Mouse (Mus musculus) T-helper 17 cell (primary cell): Measurements from ENCODE around the gene Gimap4.

ENCODE experiments used
- in situ Hi-C, 2 experiments: fragments of 300-600 bp; cut with MboI, MseI; formaldehyde crosslinking; loops; 1 replicate in 1 of 2; 2 replicates in 1 of 2; pipeline ENCODE4 v1.15.1; 2025; ENCODE audit warnings: high pct_unique_total_duplicates in 2 of 2

Gimap4 gene

DNA sequence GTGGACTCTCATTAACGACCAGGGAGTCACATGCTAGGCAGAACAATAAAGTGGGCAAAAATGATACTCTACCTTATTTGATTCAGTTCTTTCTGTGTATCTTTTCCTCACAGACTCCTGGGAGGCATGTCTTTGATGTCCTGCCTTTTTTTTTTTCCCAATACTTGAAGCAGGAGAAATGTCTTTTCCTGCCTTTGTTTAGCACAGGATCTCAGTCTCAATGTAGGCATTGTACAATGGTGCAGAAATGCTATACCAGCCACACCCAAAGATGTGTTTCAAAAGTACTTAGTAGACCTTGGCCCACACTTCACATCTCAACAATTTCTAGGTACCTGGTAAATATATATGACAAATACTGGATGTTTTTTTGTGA lies 13.2 kb downstream of the Gimap4 start:
- in situ Hi-C loops = no loop called here

GRCm38 (mm10) chr6:48698066-48698856 lies 13.9 kb downstream of the Gimap4 start:
- in situ Hi-C loops = no loop called here

- in situ Hi-C loops = no loop called here
Measured at GRCm38 (mm10) chr6:48698888-48699287, 14.5 kb downstream of the Gimap4 start.

GRCm38 (mm10) chr6:48700251-48701075 lies 16.1 kb downstream of the Gimap4 start:
- in situ Hi-C loops = loop anchor here (5.0 to 25.0 kb wide), 3 partner anchors 53 to 1046 kb away; partner anchors contain the start of gene Gimap8 (in 1 of the 2)

- in situ Hi-C loops = loop anchor here (5.0 to 25.0 kb wide), 3 partner anchors 55 to 1047 kb away; partner anchors contain the start of gene Gimap8 (in 1 of the 2)
Measured at GRCm38 (mm10) chr6:48702146-48702545, 17.8 kb downstream of the Gimap4 start.

DNA sequence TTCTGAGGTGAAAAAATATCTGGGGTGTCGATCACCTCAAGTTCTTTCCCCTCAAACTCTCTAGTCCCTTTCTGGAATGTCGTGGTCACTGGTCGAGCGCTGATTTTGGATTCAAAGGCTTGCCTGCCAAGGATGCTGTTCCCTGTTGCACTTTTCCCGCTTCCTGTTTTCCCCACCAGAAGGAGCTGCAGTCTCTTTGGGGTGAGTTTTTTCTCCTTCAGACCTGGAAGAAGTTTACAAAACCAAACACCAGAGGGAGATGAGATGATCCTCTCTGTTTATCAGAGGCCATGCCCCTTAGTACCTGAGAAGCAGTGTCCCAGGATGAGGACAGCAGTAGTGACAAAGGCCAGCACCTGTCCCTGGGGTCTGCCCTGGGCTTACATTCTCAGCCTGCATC lies 18.3 kb downstream of the Gimap4 start:
- in situ Hi-C loops = loop anchor here (5.0 to 25.0 kb wide), 3 partner anchors 55 to 1048 kb away; partner anchors contain the start of gene Gimap8 (in 1 of the 2)

DNA sequence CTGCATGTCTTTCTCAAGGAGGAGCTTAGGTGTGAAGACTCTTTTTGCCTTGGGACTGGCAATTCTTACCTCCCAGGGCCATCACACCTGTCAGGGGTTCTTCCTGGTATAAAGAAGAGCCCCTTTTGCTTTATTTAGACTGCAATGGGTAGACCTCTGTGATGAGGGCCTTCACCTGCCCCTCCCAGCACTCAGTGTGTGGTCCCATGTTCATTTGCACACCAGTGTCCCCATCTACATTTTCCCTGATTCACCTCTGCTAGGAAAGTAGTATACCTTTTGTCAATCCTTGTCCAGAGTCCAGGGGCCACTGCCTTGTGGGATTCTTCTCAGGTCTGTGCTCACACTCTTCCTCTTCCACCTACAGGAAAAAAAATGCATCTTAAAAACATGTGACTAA lies 19.8 kb downstream of the Gimap4 start:
- in situ Hi-C loops = loop anchor here (5.0 to 25.0 kb wide), 3 partner anchors 57 to 1049 kb away; partner anchors contain the start of gene Gimap8 (in 1 of the 2)

DNA sequence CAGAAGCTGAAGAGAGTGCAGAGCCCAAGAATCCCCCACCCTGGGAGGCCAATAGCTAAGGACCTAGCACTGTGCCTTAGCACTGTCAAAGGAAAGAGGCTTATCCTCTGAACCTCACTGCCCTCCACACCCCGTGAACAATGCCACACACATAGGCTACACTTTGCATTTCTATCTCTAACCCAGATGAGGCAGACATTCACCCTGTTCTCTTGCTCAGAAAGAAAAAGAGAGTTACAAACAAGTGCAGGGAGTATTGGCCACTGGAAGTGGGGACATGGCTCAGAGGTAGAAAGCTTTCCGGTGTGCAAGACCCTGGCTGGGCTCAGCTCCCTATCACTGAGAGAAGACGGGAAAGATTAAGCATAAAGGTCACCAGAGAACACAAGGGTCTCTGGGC lies 21.8 kb downstream of the Gimap4 start:
- in situ Hi-C loops = loop anchor here (10.0 to 25.0 kb wide), 2 partner anchors 944 to 1051 kb away; no protein-coding TSS in a partner anchor

- in situ Hi-C loops = loop anchor here in 1 of 2 experiments (10.0 to 25.0 kb wide), 2 partner anchors 956 to 1034 kb away; no protein-coding TSS in a partner anchor
Measured at GRCm38 (mm10) chr6:48718455-48718854, 34.1 kb downstream of the Gimap4 start, which contains the start of the genes Gm28053 and Gimap7. Gene Gm28053, plus strand, starts transcription at chr6:48718607. Gene Gimap7, plus strand, starts transcription at chr6:48718621.

DNA sequence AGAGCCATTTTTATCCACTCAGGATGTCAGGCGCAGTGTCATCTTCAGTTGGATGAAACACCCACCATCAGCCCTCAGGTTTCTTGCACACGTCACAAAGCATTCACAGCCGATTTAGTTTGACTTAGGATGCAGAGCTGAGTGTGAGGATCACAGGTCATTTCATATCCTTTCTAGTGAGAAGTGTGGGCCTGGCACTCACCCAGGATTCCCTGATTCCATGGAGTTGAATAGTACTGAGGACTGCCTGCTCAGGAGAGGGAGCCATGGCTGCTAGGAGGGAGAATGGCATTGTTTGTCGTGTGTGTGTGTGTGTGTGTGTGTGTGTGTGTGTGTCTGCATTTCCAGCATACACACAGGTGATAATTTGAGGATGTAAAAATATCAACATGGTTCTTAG lies 36.0 kb downstream of the Gimap4 start:
- in situ Hi-C loops = loop anchor here in 1 of 2 experiments (25.0 kb wide), 1 partner anchor 958 kb away; no protein-coding TSS in a partner anchor

DNA sequence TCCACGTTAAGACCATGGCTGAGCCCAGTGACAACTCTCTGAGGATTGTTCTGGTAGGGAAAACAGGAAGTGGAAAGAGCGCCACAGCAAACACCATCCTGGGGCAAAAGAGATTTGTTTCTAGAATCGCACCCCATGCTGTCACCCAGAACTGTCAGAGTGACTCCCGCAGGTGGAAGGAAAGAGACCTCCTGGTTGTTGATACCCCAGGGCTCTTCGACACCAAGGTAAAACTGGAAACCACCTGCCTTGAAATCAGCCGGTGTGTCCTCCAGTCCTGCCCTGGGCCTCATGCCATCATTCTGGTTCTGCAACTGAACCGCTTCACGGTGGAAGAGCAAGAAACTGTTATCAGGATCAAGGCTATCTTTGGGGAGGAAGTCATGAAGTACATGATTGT lies 39.1 kb downstream of the Gimap4 start:
- in situ Hi-C loops = loop anchor here in 1 of 2 experiments (25.0 kb wide), 1 partner anchor 961 kb away; no protein-coding TSS in a partner anchor

GRCm38 (mm10) chr6:48725476-48725875 lies 41.1 kb downstream of the Gimap4 start:
- in situ Hi-C loops = no loop called here

DNA sequence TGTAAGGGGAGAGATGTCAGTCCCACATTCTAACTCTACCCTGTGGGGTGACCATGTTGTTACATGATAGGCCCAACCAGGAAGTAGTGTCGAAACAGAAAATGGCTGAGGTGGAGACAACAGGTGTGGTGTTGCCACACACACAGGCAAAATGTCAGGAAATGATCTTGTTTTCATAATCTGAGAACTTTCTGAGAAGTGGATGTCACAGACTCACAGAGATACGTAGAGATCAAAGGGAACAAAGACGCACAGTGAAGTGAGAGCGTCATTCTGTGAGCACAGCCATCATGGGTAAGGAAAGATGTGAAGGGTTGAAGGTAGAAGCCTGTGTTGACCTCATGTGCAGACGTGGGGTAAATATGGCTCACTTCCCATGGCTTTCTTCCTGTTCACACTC lies 43.4 kb downstream of the Gimap4 start:
- in situ Hi-C loops = no loop called here

GRCm38 (mm10) chr6:48732864-48733304 lies 48.5 kb downstream of the Gimap4 start:
- in situ Hi-C loops = no loop called here

- in situ Hi-C loops = no loop called here
Measured at GRCm38 (mm10) chr6:48733660-48734059, 49.3 kb downstream of the Gimap4 start.

DNA sequence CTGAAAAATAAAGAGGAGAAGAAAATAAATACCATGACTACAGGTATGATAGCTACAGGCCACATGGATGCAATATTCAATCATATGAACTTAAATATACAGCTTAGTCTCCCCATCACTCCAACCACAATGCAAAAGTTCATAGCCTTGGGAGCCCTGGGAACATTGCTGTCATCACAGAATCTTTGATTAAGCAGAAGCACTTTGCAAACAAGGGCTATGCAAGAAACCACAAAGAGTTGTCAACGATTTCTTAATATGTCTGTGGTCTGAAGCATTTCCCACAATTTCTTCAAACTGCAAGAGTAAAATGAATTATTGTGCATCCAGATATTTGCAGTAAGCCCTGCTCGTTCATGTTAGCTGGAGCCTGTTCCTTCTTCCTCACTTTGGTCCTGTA lies 52.7 kb downstream of the Gimap4 start:
- in situ Hi-C loops = loop anchor here in 1 of 2 experiments (5.0 kb wide), 1 partner anchor 90 kb away; the partner anchor contains the start of gene Gimap8

DNA sequence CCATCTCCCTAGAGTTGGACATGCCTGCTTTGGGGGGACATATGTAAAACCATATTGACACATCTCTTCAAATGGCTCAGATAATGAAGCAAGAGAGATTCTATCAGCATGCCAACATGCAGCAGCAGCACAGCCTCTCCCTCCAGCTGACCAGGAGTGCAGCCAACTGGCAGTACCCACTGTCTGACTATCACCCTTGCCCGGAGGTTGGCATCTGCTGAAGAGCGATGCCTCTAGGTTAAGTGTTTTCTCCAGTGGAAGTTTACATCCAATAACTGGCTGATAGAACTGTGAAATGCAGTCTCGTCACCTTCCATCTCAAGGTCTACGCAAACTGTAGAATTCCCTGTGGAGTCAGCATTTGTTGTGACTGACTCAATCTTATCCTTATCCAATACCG lies 53.3 kb downstream of the Gimap4 start:
- in situ Hi-C loops = loop anchor here in 1 of 2 experiments (5.0 kb wide), 1 partner anchor 90 kb away; the partner anchor contains the start of gene Gimap8

DNA sequence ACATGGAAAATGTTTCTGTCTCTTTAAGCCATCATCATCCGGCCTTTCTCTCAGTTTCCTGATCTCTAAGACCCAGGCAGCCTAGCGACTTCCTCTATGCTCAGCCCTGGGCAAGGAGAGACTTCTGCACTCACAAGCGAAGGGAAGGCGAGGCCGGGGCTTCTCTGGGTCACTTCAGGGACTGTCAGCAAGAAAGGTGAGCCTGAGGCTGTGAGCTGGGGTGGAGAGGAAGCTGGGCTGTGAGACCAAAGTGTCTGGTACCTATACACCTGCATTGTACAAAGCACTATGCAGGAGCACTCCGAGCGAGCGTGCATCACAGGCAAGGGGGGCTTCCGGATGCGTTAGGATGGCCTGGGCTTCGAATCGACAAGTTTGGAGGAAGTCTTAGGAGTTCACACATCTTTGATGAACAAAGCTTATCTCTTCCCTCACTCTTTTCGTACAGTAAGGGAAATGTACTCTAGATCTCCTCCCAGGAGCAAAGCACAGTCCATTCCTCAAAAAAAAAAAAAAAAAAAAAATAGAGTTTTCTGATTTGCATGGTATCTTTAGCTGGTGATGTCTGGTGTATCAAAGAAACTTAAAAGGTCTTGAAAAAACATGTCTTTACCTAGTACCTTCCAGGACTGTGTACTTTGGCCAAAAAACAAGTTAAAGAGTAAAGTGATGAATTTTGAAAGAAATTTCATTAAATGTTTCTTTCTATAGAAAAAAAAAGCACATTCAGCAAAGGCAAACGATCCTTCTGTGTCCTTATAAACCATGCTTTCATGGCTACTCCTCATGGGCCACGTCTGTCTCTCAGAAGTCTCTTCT lies 54.8 kb downstream of the Gimap4 start, which contains the start of gene Gimap1:
TSS of gene Gimap1 (plus strand) at position 94 of the 819 bp plus-strand sequence.
- in situ Hi-C loops = loop anchor here in 1 of 2 experiments (5.0 kb wide), 1 partner anchor 92 kb away; the partner anchor contains the start of gene Gimap8

- in situ Hi-C loops = loop anchor here (5.0 to 10.0 kb wide), 2 partner anchors 55 to 92 kb away; partner anchors contain the start of genes Gimap4 (in 1 of the 2) and Gimap8 (in 1 of the 2)
Measured at GRCm38 (mm10) chr6:48739780-48740055, 55.4 kb downstream of the Gimap4 start.

DNA sequence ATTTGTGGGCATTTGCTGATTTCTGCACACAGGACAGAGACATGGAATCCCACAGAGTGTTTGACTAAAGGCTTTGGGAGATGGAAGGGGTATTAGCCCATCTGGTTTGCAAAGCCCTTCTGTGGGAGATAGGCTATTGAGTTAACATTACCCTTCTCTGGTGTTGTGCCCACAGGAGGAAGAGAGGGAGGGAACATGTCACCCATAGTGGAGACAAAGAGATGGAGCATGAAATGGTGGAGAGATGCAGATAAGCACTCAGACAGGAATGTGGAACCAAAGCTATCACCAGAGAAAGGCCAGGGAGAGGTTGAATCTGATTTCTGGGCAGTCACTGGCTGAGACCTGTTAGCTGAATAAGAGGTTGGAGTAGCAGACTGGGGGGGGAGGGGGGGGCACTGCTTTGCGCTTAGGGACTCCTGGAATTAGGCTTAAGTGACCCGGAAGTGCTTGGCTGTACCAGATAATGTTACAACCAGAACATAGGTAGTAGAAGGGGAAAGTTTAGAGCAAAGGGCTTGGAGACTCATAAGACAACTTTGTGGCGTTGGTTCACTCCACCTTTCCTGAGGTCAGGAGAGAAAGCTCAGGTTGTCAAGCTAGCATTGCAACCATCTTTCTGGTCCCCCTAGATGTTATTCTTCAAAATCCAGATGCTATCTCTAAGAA lies 56.3 kb downstream of the Gimap4 start:
- in situ Hi-C loops = loop anchor here in 1 of 2 experiments (10.0 kb wide), 1 partner anchor 56 kb away; the partner anchor contains the start of gene Gimap4
